Mouse (Mus musculus): ENCODE data around the gene Lactbl1. TPM values are rescaled to one million over a fixed set of nuclear protein-coding genes. Genes with fewer than 3 reads are reported as not detected.

Gene Lactbl1
- 0.06 TPM in 1 of 2 replicates, not detected in the other for polyA plus RNA-seq (2016; fragmentation: Nextera tagmentation; extraction: Ambion mirVana)

DNA sequence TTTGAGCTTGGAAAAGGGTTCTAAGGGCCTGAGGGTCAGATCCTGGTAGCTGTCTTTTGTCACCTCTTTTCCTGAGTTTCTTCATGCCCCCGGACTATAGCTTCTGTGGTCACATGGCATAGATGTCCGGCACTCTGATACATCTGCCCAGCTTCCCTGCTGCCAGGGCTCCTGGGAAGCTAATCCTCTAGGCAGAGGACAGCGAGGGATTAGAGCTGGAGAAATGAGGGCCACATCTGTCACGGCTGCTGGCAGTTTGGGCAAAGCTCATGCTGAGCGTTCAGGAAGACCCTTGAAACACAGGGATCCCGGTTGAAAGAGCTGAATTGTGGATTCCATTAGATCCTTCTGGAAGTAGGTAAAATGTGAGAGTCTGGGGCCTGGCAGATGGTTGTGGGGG is at the start of gene Lactbl1:
Gene Lactbl1 (plus strand): TSS at position 234 of the 400 bp plus-strand sequence.
- no peak for DNase-seq (ENCODE audit: low spot score)
- Histone ChIP-seq H3K27me3 (ENCODE audit: low read depth, poor library complexity, severe bottlenecking) (peaks cover 12% of the 10 kb centered on the region; the same call in 1 of the 2 replicates), H3K27ac (replicated peaks) (no peak within 1 kb of the TSS), H3K9me3 (replicated peaks) (no peaks in the 10 kb centered on the region), H3K4me3 (no peak within 1 kb of the TSS), H3K4me1 (peaks cover 21% of the 10 kb centered on the region), H3K36me3 (no peaks in the 10 kb centered on the region)
- WGBS = 30% methylated on average over 6 of the region's 6 CpGs

DNA sequence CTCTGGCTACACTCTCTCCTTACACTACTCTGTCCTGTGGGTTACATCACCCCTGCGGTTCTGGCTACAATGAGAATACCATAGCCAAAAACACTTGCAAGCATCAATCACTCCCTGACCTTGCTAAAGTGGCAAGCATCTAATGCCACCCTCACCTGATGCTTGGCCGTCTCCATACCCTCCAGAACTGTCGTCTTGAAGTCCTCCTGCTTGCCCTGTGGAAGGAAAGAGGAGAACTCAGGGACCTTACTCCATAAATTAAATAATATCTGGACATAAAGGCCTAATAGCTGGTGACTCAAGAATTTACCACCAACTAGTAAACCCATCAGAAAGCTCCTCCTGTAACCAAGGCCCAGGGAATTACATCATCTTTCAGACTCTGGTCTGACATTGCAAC is 40.5 kb upstream of the Lactbl1 start:
- DNase-seq (ENCODE audit: low spot score) = no peak
- peaks cover 4% of the 10 kb centered on the region; the same call in 1 of the 2 replicates for H3K4me1 ChIP-seq
- 95% methylated on average over 3 of the region's 3 CpGs for WGBS
- H3K36me3 ChIP-seq = peaks cover 30% of the 10 kb centered on the region
- H3K4me3 ChIP-seq = no peak overlapping the region
- no peak overlapping the region for H3K27ac ChIP-seq (replicated peaks)
- no peaks in the 10 kb centered on the region for H3K27me3 ChIP-seq (ENCODE audit: low read depth, poor library complexity, severe bottlenecking)
- H3K9me3 ChIP-seq (replicated peaks) = no peaks in the 10 kb centered on the region

DNA sequence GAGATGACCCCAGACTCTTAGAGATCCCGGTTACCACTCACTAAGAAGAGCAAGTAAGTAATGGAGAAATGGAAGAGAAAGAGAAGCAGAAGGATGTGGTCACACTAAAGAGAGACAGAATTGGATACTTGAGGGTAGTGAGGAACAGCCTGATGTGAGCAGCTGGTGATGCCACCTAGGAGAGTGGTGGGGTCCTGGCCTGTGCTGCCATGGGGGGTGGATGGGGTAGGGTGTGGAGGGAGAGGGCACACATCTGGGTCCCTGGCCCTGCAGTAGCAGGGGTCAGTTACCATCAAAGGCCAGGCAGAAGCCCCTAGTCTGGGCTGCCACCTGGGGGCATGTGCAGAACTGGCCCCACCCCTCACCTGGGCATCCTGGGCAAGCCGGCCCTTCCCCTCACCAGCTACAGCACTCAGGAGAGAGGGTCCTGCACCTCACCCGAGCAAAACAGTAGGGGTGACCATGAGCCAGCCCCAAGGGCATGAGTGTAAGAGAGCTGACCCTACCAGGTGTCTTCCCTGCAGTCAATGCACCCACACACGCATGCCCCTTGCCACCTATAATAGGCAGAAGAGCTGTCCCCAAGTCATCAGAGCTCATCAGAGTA is 35.1 kb upstream of the Lactbl1 start:
- no peaks in the 10 kb centered on the region for H3K9me3 ChIP-seq (replicated peaks)
- peaks cover 49% of the 10 kb centered on the region for H3K36me3 ChIP-seq
- no peak for DNase-seq (ENCODE audit: low spot score)
- H3K4me3 ChIP-seq = no peak overlapping the region
- 85% methylated on average over 4 of the region's 4 CpGs for WGBS
- H3K27ac ChIP-seq (replicated peaks) = no peak overlapping the region
- peaks cover 12% of the 10 kb centered on the region for H3K4me1 ChIP-seq
- no peaks in the 10 kb centered on the region for H3K27me3 ChIP-seq (ENCODE audit: low read depth, poor library complexity, severe bottlenecking)

DNA sequence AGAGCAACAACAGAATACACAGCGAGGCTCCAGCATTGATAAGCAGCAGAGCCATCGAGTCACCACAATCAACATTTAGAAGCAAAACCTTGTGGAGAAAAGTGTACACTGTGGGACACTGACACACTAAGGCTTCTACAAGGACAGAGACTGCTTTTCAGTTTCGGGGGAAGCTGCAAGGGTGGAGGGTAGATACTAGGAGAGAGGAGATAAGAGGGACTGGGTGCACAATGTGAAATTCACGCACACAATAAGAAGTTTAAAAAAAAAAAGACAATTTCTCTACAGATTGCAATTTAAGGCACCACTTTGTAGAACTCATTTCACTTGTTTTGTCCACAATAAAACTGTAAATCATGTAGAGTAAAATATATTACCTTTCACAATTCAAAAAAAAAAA is 34.4 kb upstream of the Lactbl1 start:
- H3K27ac ChIP-seq (replicated peaks) = no peak overlapping the region
- 96% methylated on average over 4 of the region's 4 CpGs for WGBS
- H3K27me3 ChIP-seq (ENCODE audit: low read depth, poor library complexity, severe bottlenecking) = no peaks in the 10 kb centered on the region
- peaks cover 56% of the 10 kb centered on the region for H3K36me3 ChIP-seq
- H3K4me3 ChIP-seq = no peak overlapping the region
- H3K9me3 ChIP-seq (replicated peaks) = no peaks in the 10 kb centered on the region
- DNase-seq (ENCODE audit: low spot score) = no peak
- H3K4me1 ChIP-seq = peaks cover 12% of the 10 kb centered on the region

DNA sequence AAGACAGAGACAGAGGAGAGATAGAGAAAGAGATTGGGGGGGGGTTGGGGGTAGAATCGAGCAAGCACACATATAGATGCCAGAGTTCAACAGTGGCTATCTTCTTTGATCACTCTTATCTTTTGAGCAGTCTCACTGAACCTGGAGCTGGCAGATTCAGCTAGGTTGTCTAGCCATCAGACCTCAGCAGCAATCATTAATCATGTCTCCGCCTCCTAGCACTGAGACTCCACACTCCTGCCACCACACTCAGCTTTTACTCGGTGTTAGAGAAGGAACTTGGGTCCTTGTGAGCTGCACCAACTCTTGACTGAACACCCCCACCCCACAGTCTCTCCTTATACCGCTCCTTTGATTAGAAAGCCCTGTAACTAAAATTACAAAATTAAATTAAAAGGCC is 30.3 kb upstream of the Lactbl1 start:
- Histone ChIP-seq H3K9me3 (replicated peaks) (no peaks in the 10 kb centered on the region), H3K36me3 (peaks cover 50% of the 10 kb centered on the region), H3K27ac (replicated peaks) (no peak overlapping the region), H3K4me3 (no peak overlapping the region), H3K27me3 (ENCODE audit: low read depth, poor library complexity, severe bottlenecking) (no peaks in the 10 kb centered on the region), H3K4me1 (peaks cover 22% of the 10 kb centered on the region)
- DNase-seq (ENCODE audit: low spot score) = no peak
- 84% methylated on average over 4 of the region's 4 CpGs for WGBS

DNA sequence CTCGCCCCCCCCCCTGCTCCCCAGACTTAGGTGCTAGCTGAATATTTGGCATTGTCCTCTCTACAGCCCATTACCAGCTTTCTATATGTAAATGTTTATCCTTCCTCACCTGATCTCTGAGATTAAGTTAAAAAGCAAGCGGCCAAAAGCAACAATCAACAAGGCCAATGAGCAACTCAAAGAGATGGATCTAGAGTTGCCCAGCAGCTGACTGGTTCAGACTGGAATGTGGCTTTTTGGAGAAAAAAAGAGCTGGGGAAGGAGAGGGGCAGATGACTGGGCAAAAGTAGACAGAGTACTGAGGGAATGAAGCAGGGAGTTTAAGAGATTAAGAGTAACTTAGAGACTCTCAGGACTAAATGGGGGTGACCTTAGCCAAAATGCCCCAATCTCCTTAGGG is 28.4 kb upstream of the Lactbl1 start:
- Histone ChIP-seq H3K36me3 (peaks cover 56% of the 10 kb centered on the region), H3K4me3 (no peak overlapping the region), H3K27me3 (ENCODE audit: low read depth, poor library complexity, severe bottlenecking) (no peaks in the 10 kb centered on the region), H3K27ac (replicated peaks) (no peak overlapping the region), H3K9me3 (replicated peaks) (no peaks in the 10 kb centered on the region), H3K4me1 (peaks cover 18% of the 10 kb centered on the region)
- 85% methylated on average over 2 of the region's 2 CpGs for WGBS
- DNase-seq (ENCODE audit: low spot score) = no peak

DNA sequence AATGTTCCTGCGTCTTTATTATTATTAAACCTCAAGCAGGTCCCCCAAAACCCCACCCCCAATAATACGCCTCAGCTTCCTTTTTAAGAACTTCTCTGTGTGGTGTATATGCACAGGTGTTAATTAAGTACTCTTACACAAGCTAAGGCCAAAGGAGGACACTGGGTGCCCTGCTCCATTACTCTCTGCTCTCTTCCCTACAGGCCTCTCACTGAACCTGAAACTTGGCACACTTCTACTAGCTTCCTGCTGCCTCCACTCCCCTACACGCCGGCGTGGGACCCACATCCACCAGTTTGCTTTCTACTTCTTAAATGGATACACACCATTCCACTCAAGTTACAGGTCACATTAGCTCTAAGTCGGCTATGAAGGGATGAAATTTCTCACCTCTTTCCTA is 27.2 kb upstream of the Lactbl1 start:
- Histone ChIP-seq H3K9me3 (replicated peaks) (no peaks in the 10 kb centered on the region), H3K36me3 (peaks cover 55% of the 10 kb centered on the region), H3K4me3 (no peak overlapping the region), H3K27me3 (ENCODE audit: low read depth, poor library complexity, severe bottlenecking) (no peaks in the 10 kb centered on the region), H3K4me1 (peaks cover 19% of the 10 kb centered on the region), H3K27ac (replicated peaks) (no peak overlapping the region)
- WGBS = 89% methylated on average over 6 of the region's 6 CpGs
- no peak for DNase-seq (ENCODE audit: low spot score)

DNA sequence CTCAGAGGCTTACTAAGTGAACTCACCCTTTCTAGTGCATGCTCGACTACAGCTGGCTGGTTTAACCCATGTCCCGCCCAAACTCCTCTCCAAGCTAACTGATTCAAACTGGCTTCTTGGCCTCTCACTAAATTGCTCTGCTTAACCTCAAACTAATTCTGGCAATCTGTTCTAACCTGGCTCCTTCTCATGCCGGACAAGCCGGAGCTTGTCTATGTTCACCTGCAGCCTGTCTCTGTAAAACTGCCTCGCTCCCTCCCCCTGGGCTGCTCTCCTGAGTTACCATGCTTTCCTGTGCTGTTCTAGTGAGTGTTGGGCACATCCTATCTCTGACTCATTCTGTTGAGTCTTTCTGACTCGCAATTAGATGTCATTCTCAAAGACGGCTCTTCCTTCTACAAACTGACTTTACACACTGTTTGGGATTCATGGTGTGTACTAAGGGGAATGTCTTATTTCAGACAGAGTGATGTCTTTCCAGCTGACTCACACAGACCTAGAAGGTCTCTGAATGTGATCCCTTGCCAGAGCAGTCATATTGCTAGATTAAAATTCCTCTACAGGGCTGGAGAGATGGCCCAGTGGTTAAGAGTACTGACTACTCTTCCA is 24.0 kb upstream of the Lactbl1 start:
- H3K4me1 ChIP-seq = peaks cover 32% of the 10 kb centered on the region
- H3K4me3 ChIP-seq = no peak overlapping the region
- no peak for DNase-seq (ENCODE audit: low spot score)
- no peaks in the 10 kb centered on the region for H3K27me3 ChIP-seq (ENCODE audit: low read depth, poor library complexity, severe bottlenecking)
- 95% methylated on average over 7 of the region's 7 CpGs for WGBS
- H3K36me3 ChIP-seq = peaks cover 28% of the 10 kb centered on the region
- no peak overlapping the region for H3K27ac ChIP-seq (replicated peaks)
- no peaks in the 10 kb centered on the region for H3K9me3 ChIP-seq (replicated peaks)

DNA sequence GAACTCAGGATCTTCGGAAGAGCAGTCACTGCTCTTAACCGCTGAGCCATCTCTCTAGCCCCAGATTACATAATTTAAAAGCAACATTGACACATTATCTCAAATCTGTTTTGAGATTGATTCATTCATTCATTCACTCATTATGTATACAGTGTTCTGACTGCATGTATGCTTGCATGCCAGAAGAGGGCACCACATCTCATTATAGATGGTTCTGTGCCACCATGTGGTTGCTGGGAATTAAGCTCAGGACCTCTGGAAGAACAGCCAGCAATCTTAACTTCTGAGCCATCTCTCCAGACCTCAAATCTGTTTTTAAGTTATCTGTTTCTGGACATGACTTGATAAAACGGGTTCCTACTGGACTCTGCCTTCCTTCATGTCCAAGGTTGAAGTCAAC is 22.6 kb upstream of the Lactbl1 start:
- Histone ChIP-seq H3K4me3 (peak overlapping the region; percentile 99; the same call in 1 of the 2 replicates), H3K9me3 (replicated peaks) (no peaks in the 10 kb centered on the region), H3K27me3 (ENCODE audit: low read depth, poor library complexity, severe bottlenecking) (no peaks in the 10 kb centered on the region), H3K4me1 (peaks cover 22% of the 10 kb centered on the region), H3K27ac (replicated peaks) (no peak overlapping the region), H3K36me3 (peaks cover 23% of the 10 kb centered on the region)
- no peak for DNase-seq (ENCODE audit: low spot score)
- WGBS = 92% methylated on average over 3 of the region's 3 CpGs

DNA sequence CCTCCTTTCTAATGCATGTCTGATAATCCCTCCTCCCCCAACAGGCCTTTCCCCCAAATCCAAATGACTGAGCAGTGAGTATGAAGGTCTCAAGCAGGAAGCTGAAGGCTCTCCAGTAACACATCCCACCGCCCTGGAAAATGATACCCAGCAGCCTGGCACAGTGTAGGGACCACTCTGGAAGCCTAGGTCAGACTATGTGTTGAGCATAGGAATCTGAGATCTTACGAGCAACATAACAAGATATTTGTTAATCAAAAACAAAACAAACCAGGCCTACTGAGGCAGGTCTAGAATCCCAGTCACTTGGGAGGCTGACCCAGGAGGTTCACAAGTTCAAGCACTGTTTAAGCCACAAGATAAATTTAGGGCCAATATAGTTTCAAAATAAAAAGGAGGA is 21.9 kb upstream of the Lactbl1 start:
- H3K9me3 ChIP-seq (replicated peaks) = no peaks in the 10 kb centered on the region
- H3K36me3 ChIP-seq = peaks cover 23% of the 10 kb centered on the region
- H3K4me1 ChIP-seq = peaks cover 17% of the 10 kb centered on the region
- no peak for DNase-seq (ENCODE audit: low spot score)
- H3K27me3 ChIP-seq (ENCODE audit: low read depth, poor library complexity, severe bottlenecking) = no peaks in the 10 kb centered on the region
- peak overlapping the region; percentile 99 for H3K4me3 ChIP-seq
- H3K27ac ChIP-seq (replicated peaks) = no peak overlapping the region
- 89% methylated on average over 2 of the region's 2 CpGs for WGBS

DNA sequence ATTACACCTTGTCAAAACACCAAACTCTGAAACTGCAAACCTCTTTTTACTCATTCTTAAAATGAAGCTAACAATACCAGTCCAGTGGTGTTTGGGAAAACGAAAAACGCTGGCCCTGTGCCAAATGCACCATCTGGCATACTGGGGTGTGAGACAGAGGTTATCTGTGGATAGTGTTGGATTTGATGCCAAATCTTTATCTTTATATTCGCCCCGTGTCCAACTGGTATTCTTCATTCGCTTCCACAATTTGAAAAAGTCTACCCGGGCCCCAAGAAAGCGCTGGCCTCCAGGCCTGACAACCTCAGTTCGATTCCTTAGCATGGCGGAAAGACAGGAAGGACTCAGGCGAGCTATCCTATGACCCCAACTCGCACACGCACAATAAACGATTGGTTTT is 20.9 kb upstream of the Lactbl1 start:
- peak overlapping the region; percentile 99 for H3K27ac ChIP-seq (replicated peaks)
- whole genome bisulfite sequencing = 4% methylated on average over 13 of the region's 13 CpGs

DNA sequence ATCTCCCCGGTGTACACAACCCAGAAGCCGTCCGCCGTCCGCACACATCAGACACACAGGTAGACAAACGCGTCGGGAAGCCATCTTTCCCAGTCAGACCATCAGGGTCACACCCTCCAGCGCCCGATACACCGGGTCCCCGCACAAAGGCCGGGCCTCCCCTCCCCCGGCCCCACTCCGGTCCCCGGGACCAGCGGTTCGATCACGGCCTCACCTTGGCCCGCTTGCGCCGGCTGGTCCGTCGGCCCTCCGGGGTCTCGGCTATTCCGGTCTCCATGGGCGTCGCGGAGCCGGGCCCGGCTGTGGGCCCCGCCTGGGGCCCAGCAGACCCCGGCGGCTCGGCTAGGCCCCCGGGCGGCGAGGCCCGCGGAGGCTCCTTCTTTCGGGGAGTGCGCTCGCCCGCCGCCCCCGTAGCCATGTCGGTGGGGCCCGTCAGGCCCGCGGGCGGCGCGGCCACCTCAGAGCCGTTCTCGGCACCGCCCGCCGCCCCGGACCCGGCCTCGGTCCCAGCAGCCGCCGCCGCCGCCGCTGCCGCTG is 20.3 kb upstream of the Lactbl1 start:
- under 1% methylated on average over 68 of the region's 68 CpGs for WGBS
- Histone ChIP-seq H3K27me3 (ENCODE audit: low read depth, poor library complexity, severe bottlenecking) (no peaks in the 10 kb centered on the region), H3K9me3 (replicated peaks) (no peaks in the 10 kb centered on the region), H3K4me3 (peak overlapping the region; percentile 99), H3K36me3 (peaks cover 23% of the 10 kb centered on the region), H3K27ac (replicated peaks) (peak overlapping the region; percentile 99), H3K4me1 (peaks cover 17% of the 10 kb centered on the region)
- DNase-seq (ENCODE audit: low spot score) = peak; percentile 68

More for the DNA sequence above, 20.9 kb upstream of the Lactbl1 start:
- Histone ChIP-seq H3K27me3 (ENCODE audit: low read depth, poor library complexity, severe bottlenecking) (no peaks in the 10 kb centered on the region), H3K4me3 (peak overlapping the region; percentile 99), H3K4me1 (peaks cover 17% of the 10 kb centered on the region), H3K36me3 (peaks cover 23% of the 10 kb centered on the region), H3K9me3 (replicated peaks) (no peaks in the 10 kb centered on the region)
- peak; percentile 22 for DNase-seq (ENCODE audit: low spot score)

DNA sequence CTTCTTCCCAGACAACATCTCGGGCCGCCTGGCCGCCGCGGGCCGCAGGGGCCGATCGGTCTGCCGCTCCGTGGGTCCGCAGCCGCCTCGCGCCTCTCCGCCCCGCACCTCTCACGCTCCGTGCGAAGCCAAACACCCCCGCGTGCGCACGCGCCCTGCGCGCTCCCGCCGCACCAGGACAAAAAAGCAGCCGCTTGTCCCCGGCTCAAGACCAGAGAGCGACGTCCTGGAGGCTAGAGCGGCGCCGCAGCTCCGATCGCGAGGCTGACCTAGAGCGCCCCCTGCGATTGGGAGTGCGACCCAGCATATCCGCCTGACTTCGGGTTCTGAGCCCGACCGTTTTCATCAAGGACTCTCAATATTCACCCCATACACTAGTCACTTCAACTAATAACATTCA is 19.9 kb upstream of the Lactbl1 start, which contains the start of gene Kdm1a:
Gene Kdm1a (minus strand): TSS at position 156 of the 400 bp plus-strand sequence.
- WGBS = under 1% methylated on average over 43 of the region's 45 CpGs

More for the DNA sequence above, 19.9 kb upstream of the Lactbl1 start, which contains the start of gene Kdm1a:
- Histone ChIP-seq H3K4me3 (peak within 1 kb of the TSS; percentile 99), H3K9me3 (replicated peaks) (no peaks in the 10 kb centered on the region), H3K4me1 (peaks cover 17% of the 10 kb centered on the region), H3K36me3 (peaks cover 21% of the 10 kb centered on the region), H3K27me3 (ENCODE audit: low read depth, poor library complexity, severe bottlenecking) (no peaks in the 10 kb centered on the region), H3K27ac (replicated peaks) (peak within 1 kb of the TSS; percentile 99)
- peak; percentile 97 for DNase-seq (ENCODE audit: low spot score)
